Mouse (Mus musculus): ENCODE data around the gene Senp7. TPM values are rescaled to one million over a fixed set of nuclear protein-coding genes. Genes with fewer than 3 reads are reported as not detected.

The Senp7 gene
- total RNA-seq (2023), result 44.7 and 51.6 TPM in 2 replicates

GRCm38 (mm10) chr16:56048038-56048437 is at the start of gene Senp7:
Gene Senp7, plus strand, starts transcription at chr16:56048338.

DNA sequence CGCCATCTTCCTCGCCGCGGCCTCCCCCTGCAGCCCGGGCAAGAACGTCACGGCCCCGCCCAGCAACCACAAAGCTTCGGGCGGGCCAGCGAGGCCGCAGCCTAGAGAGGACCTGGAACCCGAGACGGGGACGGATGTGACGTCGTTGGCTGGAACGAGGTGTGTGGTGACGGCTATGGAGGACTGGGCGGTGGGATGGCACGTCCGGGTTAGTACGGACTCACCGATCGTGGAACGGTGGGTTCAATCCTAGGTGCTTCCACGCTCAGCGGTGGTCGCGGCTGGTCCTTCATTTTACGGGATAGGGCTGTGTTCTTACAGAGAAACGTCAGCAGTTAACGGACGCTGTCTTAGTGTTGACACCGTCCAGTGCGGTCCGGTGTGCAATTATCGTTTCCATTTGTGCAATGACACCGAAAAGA is 18.5 kb upstream of the Senp7 start, which contains the start of gene Pcnp:
Gene Pcnp (minus strand): TSS at position 79 of the 422 bp plus-strand sequence.

GRCm38 (mm10) chr16:56037138-56038010 is 10.8 kb upstream of the Senp7 start, which contains the start of gene Trmt10c:
Gene Trmt10c, minus strand, starts transcription at chr16:56037819.

GRCm38 (mm10) chr16:56204051-56204450 is 155.9 kb downstream of the Senp7 start, which contains the start of gene Impg2:
Gene Impg2, plus strand, starts transcription at chr16:56204313.

Other genes with a start within 250 kb of the Senp7 start
- 430 and 497 TPM in 2 replicates for gene Nfkbiz, start 209.4 kb upstream of the Senp7 start, total RNA-seq (2023)
- gene Nxpe3, start 153.1 kb upstream of the Senp7 start, total RNA-seq (2023), result 2.2 and 2.4 TPM in 2 replicates
- gene Cep97, start 113.5 kb upstream of the Senp7 start, total RNA-seq (2023), result 1.7 and 2.1 TPM in 2 replicates
- 197 and 283 TPM in 2 replicates for gene Rpl24, start 82.1 kb upstream of the Senp7 start, total RNA-seq (2023)
- 44.4 and 59.5 TPM in 2 replicates for gene Zbtb11, start 74.5 kb upstream of the Senp7 start, total RNA-seq (2023)
- 84.7 and 92.5 TPM in 2 replicates for gene Pcnp, start 18.6 kb upstream of the Senp7 start, total RNA-seq (2023)
- 7.7 and 8.0 TPM in 2 replicates for gene Trmt10c, start 10.5 kb upstream of the Senp7 start, total RNA-seq (2023)
- 0.45 and 0.95 TPM in 2 replicates for gene Impg2, start 156.0 kb downstream of the Senp7 start, total RNA-seq (2023)

All from neutrophil, adult 65 days (primary cell).